ENCODE assay signal across 26 mouse cellular contexts in genomic region chr2:32788581-32788980, GRCm38 (mm10). TPM values are rescaled to one million over a fixed set of nuclear protein-coding genes. Genes with fewer than 3 reads are reported as not detected.
DNase-seq lines count a peak whose midpoint lies in the region; ATAC-seq and TF ChIP-seq lines count a peak whose summit lies in the region.
"Had no signal": no experiment of that assay in that cellular context is flagged by ENCODE, and none has a peak within 500 bp of the region (broad histone marks: within the 10 kb centered on the region; RNA-seq: fewer than 3 reads in every experiment).

No protein-coding gene starts in this region.

- intact Hi-C loops in heart, adult 2 months (cut with DNase I): loop anchor here (5.0 kb wide), 1 partner anchor 139 kb away; no protein-coding TSS in a partner anchor

- no peaks in the 10 kb centered on the region for H3K79me2 ChIP-seq in heart, adult 2 months (replicated peaks; ENCODE audit: control insufficient read depth, insufficient read depth, low read length)

- no peaks in the 10 kb centered on the region for H3K27me3 ChIP-seq in heart, embryonic 13.5 days (replicated peaks)
- H3K27me3 ChIP-seq in heart, adult 2 months (ENCODE audit: control insufficient read depth, insufficient read depth, low read length): no peaks in the 10 kb centered on the region
- no peaks in the 10 kb centered on the region for H3K27me3 ChIP-seq in lung, embryonic 15.5 days
- no peaks in the 10 kb centered on the region for H3K27me3 ChIP-seq in forebrain, embryonic 13.5 days
- H3K27me3 ChIP-seq: CH12.LX; embryonic facial prominence, embryonic 12.5 days had no signal

- H3K9me3 ChIP-seq in heart, embryonic 13.5 days: no peaks in the 10 kb centered on the region
- H3K9me3 ChIP-seq in lung, embryonic 15.5 days: no peaks in the 10 kb centered on the region
- H3K9me3 ChIP-seq in forebrain, embryonic 13.5 days (replicated peaks): no peaks in the 10 kb centered on the region
- H3K9me3 ChIP-seq: embryonic facial prominence, embryonic 12.5 days; G1E had no signal

- H3K4me2 ChIP-seq in heart, embryonic 13.5 days: no peak overlapping the region
- no peak overlapping the region for H3K4me2 ChIP-seq in lung, embryonic 15.5 days
- H3K4me2 ChIP-seq in forebrain, embryonic 13.5 days: no peak overlapping the region
- H3K4me2 ChIP-seq: embryonic facial prominence, embryonic 12.5 days had no signal

- no peak for TF ChIP-seq POLR2A in heart, adult 2 months (IDR thresholded peaks at IDR 0.05; ENCODE audit: insufficient read depth, low read depth, low read length)

- 36% methylated on average over 2 of the region's 2 CpGs for WGBS in heart, embryonic 13.5 days
- 60% methylated on average over 2 of the region's 2 CpGs for WGBS in heart, adult 2 months
- 30% methylated on average over 2 of the region's 2 CpGs for WGBS in lung, embryonic 15.5 days
- 71% methylated on average over 2 of the region's 2 CpGs for WGBS in forebrain, embryonic 13.5 days

- TF ChIP-seq EP300 in heart, adult 2 months (IDR thresholded peaks at IDR 0.05; ENCODE audit: insufficient read depth, low read depth, low read length): no peak

- no peak for ATAC-seq in heart, embryonic 13.5 days (ENCODE audit: extremely low read depth, insufficient number of reproducible peaks, low FRiP score, low TSS enrichment)
- 0 out of 2 replicates have a peak, but pooled peaks have one; percentile 15 for ATAC-seq in lung, embryonic 15.5 days (ENCODE audit: borderline replicate concordance, extremely low read depth, low FRiP score, low TSS enrichment)
- no peak for ATAC-seq in forebrain, embryonic 13.5 days
- ATAC-seq: CD4-positive, CD25-positive, alpha-beta regulatory T cell, adult 4 months; forebrain, embryonic 14.5 days; forebrain, embryonic 16.5 days had no signal

- DNase-seq in heart, adult 2 months: no peak
- no peak for DNase-seq in lung, postnatal 4 days
- DNase-seq in 3T3-L1 (ENCODE audit: low read depth, low spot score) (peak; percentile 58), NIH3T3 (ENCODE audit: low read depth) (peak; percentile 78)
- no peak for DNase-seq in ovary, postnatal 10 days (ENCODE audit: low spot score)
- DNase-seq: adrenal gland, adult 2 months; adrenal gland, postnatal 10 days; adrenal gland, postnatal 25 days; B cell, adult 2 months; cerebellum, adult 11 months; cerebellum, adult 18-20 months; cerebellum, adult 9-10 months; cerebellum, postnatal 10 days; cerebellum, postnatal 25 days; embryo, embryonic 11 days had no signal

- no peak for TF ChIP-seq CTCF in heart, adult 2 months (IDR thresholded peaks at IDR 0.05)

- no peak overlapping the region for H3K27ac ChIP-seq in heart, embryonic 13.5 days (replicated peaks)
- H3K27ac ChIP-seq in heart, adult 2 months: no peak overlapping the region
- no peak overlapping the region for H3K27ac ChIP-seq in lung, embryonic 15.5 days
- H3K27ac ChIP-seq in forebrain, embryonic 13.5 days: no peak overlapping the region
- H3K27ac ChIP-seq: embryonic facial prominence, embryonic 12.5 days had no signal

- peaks cover 24% of the 10 kb centered on the region for H3K4me1 ChIP-seq in heart, embryonic 13.5 days
- H3K4me1 ChIP-seq in heart, adult 2 months (ENCODE audit: control insufficient read depth, insufficient read depth, low read length): peaks cover 3% of the 10 kb centered on the region
- H3K4me1 ChIP-seq in lung, embryonic 15.5 days: peaks cover 22% of the 10 kb centered on the region
- no peaks in the 10 kb centered on the region for H3K4me1 ChIP-seq in forebrain, embryonic 13.5 days
- H3K4me1 ChIP-seq: embryonic facial prominence, embryonic 12.5 days had no signal

- H3K4me3 ChIP-seq in heart, embryonic 13.5 days: no peak overlapping the region
- H3K4me3 ChIP-seq in heart, adult 2 months: no peak overlapping the region
- H3K4me3 ChIP-seq in lung, embryonic 15.5 days: no peak overlapping the region
- no peak overlapping the region for H3K4me3 ChIP-seq in forebrain, embryonic 13.5 days
- H3K4me3 ChIP-seq: embryonic facial prominence, embryonic 12.5 days had no signal

- peak overlapping the region; percentile 34; the same call in 1 of the 2 replicates for H3K9ac ChIP-seq in heart, embryonic 13.5 days
- no peak overlapping the region for H3K9ac ChIP-seq in heart, adult 2 months (ENCODE audit: low read depth, low read length)
- no peak overlapping the region for H3K9ac ChIP-seq in lung, embryonic 15.5 days
- H3K9ac ChIP-seq in forebrain, embryonic 13.5 days: no peak overlapping the region
- H3K9ac ChIP-seq: embryonic facial prominence, embryonic 12.5 days had no signal

- peaks cover 30% of the 10 kb centered on the region for H3K36me3 ChIP-seq in heart, embryonic 13.5 days
- no peaks in the 10 kb centered on the region for H3K36me3 ChIP-seq in heart, adult 2 months (ENCODE audit: control insufficient read depth, insufficient read depth, low read length)
- no peaks in the 10 kb centered on the region for H3K36me3 ChIP-seq in lung, embryonic 15.5 days
- peaks cover 32% of the 10 kb centered on the region for H3K36me3 ChIP-seq in forebrain, embryonic 13.5 days (ENCODE audit: poor library complexity, severe bottlenecking)

RNA-seq across cellular contexts. Expression of gene Cfap157, which starts 4.4 kb away (rescaled TPM):
- 0.20 and 0.45 TPM in 2 replicates for polyA plus RNA-seq in heart, embryonic 13.5 days (2015; fragmentation: Nextera tagmentation; extraction: Ambion mirVana)
- not detected for total RNA-seq in heart, adult 2 months (2021)
- 0.12 TPM in 1 of 2 replicates, not detected in the other for polyA plus RNA-seq in heart, adult 2 months (2012; rRNA removed)
- 1.1 and 1.3 TPM in 2 replicates for polyA plus RNA-seq in lung, embryonic 15.5 days (2015; fragmentation: Nextera tagmentation; extraction: Ambion mirVana)
- polyA plus RNA-seq in forebrain, embryonic 13.5 days (2015; fragmentation: Nextera tagmentation; extraction: Ambion mirVana): 0.45 and 1.4 TPM in 2 replicates
- total RNA-seq: adrenal gland, adult 2 months; adrenal gland, postnatal 10 days; adrenal gland, postnatal 25 days; adrenal gland, postnatal 4 days; CH12.LX; common myeloid progenitor, adult 5-6 weeks had no signal
- polyA plus RNA-seq: adrenal gland, adult 2 months; G1E had no signal

RNA-seq across cellular contexts. Expression of gene Ptrh1, which starts 13.0 kb away (rescaled TPM):
- polyA plus RNA-seq in heart, embryonic 13.5 days (2015; fragmentation: Nextera tagmentation; extraction: Ambion mirVana): 3.9 and 4.4 TPM in 2 replicates
- 1 to 10 TPM; 2.4 to 4.2 TPM for total RNA-seq in heart, adult 2 months (2021)
- polyA plus RNA-seq in heart, adult 2 months (2012; rRNA removed): 2.2 and 3.3 TPM in 2 replicates
- polyA plus RNA-seq in lung, embryonic 15.5 days (2015; fragmentation: Nextera tagmentation; extraction: Ambion mirVana): 4.9 and 5.4 TPM in 2 replicates
- 4.6 and 5.4 TPM in 2 replicates for polyA plus RNA-seq in forebrain, embryonic 13.5 days (2015; fragmentation: Nextera tagmentation; extraction: Ambion mirVana)

RNA-seq across cellular contexts. Expression of gene Ttc16, which starts 13.1 kb away (rescaled TPM):
- 0.11 and 0.17 TPM in 2 replicates for polyA plus RNA-seq in heart, embryonic 13.5 days (2015; fragmentation: Nextera tagmentation; extraction: Ambion mirVana)
- total RNA-seq in heart, adult 2 months (2021): under 1 TPM; 0.10 to 0.11 TPM
- polyA plus RNA-seq in heart, adult 2 months (2012; rRNA removed): 0.61 and 0.98 TPM in 2 replicates
- polyA plus RNA-seq in lung, embryonic 15.5 days (2015; fragmentation: Nextera tagmentation; extraction: Ambion mirVana): 0.43 and 0.69 TPM in 2 replicates
- polyA plus RNA-seq in forebrain, embryonic 13.5 days (2015; fragmentation: Nextera tagmentation; extraction: Ambion mirVana): 0.43 and 0.48 TPM in 2 replicates
- total RNA-seq: common myeloid progenitor, adult 5-6 weeks had no signal

RNA-seq across cellular contexts. Expression of gene Tor2a, which starts 31.5 kb away (rescaled TPM):
- polyA plus RNA-seq in heart, embryonic 13.5 days (2015; fragmentation: Nextera tagmentation; extraction: Ambion mirVana): 37.0 and 40.0 TPM in 2 replicates
- total RNA-seq in heart, adult 2 months (2021): 1 to 10 TPM; 8.2 to 9.4 TPM
- 19.4 and 22.2 TPM in 2 replicates for polyA plus RNA-seq in heart, adult 2 months (2012; rRNA removed)
- 63.9 and 65.6 TPM in 2 replicates for polyA plus RNA-seq in lung, embryonic 15.5 days (2015; fragmentation: Nextera tagmentation; extraction: Ambion mirVana)
- 55.8 and 62.2 TPM in 2 replicates for polyA plus RNA-seq in forebrain, embryonic 13.5 days (2015; fragmentation: Nextera tagmentation; extraction: Ambion mirVana)

RNA-seq across cellular contexts. Expression of gene 6330409D20Rik, which starts 47.8 kb away (rescaled TPM):
- 0.18 and 0.28 TPM in 2 replicates for polyA plus RNA-seq in heart, embryonic 13.5 days (2015; fragmentation: Nextera tagmentation; extraction: Ambion mirVana)
- total RNA-seq in heart, adult 2 months (2021): not detected
- not detected in 2 replicates for polyA plus RNA-seq in heart, adult 2 months (2012; rRNA removed)
- 0.24 and 0.25 TPM in 2 replicates for polyA plus RNA-seq in lung, embryonic 15.5 days (2015; fragmentation: Nextera tagmentation; extraction: Ambion mirVana)
- polyA plus RNA-seq in forebrain, embryonic 13.5 days (2015; fragmentation: Nextera tagmentation; extraction: Ambion mirVana): 1.6 and 2.5 TPM in 2 replicates
- total RNA-seq: adrenal gland, adult 2 months; adrenal gland, postnatal 25 days; CH12.LX; common myeloid progenitor, adult 5-6 weeks; G1E had no signal
- polyA plus RNA-seq: adrenal gland, adult 2 months; G1E had no signal

Comparison
In these comparisons a context has a peak if more than half of its experiments do, and no peak if none do; other contexts are left out.
1. DNase-seq: peak in 3T3-L1 (single experiment) and NIH3T3 (single experiment); none in heart, adult 2 months (0 of 2), lung, postnatal 4 days (0 of 2) and ovary, postnatal 10 days (single experiment).